Mouse (Mus musculus): ENCODE data around the gene Npnt. TPM values are rescaled to one million over a fixed set of nuclear protein-coding genes. Genes with fewer than 3 reads are reported as not detected.

Npnt gene
- polyA plus RNA-seq, 1 experiment, result 5.0 TPM

- Histone ChIP-seq H3K4me1 (ENCODE audit: control insufficient read depth, insufficient read depth, insufficient read length, low read length) (no peaks in the 10 kb centered on the region), H3K4me3 (ENCODE audit: insufficient read depth, low read depth, low read length) (no peak overlapping the region), H3K27ac (replicated peaks; ENCODE audit: low read depth, low read length) (no peak overlapping the region)
Measured at GRCm38 (mm10) chr3:132886419-132887050, 63.6 kb downstream of the Npnt start.

- Histone ChIP-seq H3K4me1 (ENCODE audit: control insufficient read depth, insufficient read depth, insufficient read length, low read length) (no peaks in the 10 kb centered on the region), H3K27ac (replicated peaks; ENCODE audit: low read depth, low read length) (no peak overlapping the region), H3K4me3 (ENCODE audit: insufficient read depth, low read depth, low read length) (no peak overlapping the region)
Measured at GRCm38 (mm10) chr3:132884459-132884858, 65.6 kb downstream of the Npnt start.

- no peak overlapping the region for H3K27ac ChIP-seq (replicated peaks; ENCODE audit: low read depth, low read length)
- H3K4me1 ChIP-seq (ENCODE audit: control insufficient read depth, insufficient read depth, insufficient read length, low read length), result no peaks in the 10 kb centered on the region
- no peak overlapping the region for H3K4me3 ChIP-seq (ENCODE audit: insufficient read depth, low read depth, low read length)
Measured at GRCm38 (mm10) chr3:132883256-132883655, 66.8 kb downstream of the Npnt start.

- Histone ChIP-seq H3K4me1 (ENCODE audit: control insufficient read depth, insufficient read depth, insufficient read length, low read length) (no peaks in the 10 kb centered on the region), H3K27ac (replicated peaks; ENCODE audit: low read depth, low read length) (no peak overlapping the region), H3K4me3 (ENCODE audit: insufficient read depth, low read depth, low read length) (no peak overlapping the region)
Measured at GRCm38 (mm10) chr3:132880826-132881225, 69.3 kb downstream of the Npnt start.

- H3K27ac ChIP-seq (replicated peaks; ENCODE audit: low read depth, low read length), result no peak overlapping the region
- H3K4me3 ChIP-seq (ENCODE audit: insufficient read depth, low read depth, low read length), result no peak overlapping the region
- no peaks in the 10 kb centered on the region for H3K4me1 ChIP-seq (ENCODE audit: control insufficient read depth, insufficient read depth, insufficient read length, low read length)
Measured at GRCm38 (mm10) chr3:132880361-132880760, 69.7 kb downstream of the Npnt start.

GRCm38 (mm10) chr3:132876933-132877676, 73.0 kb downstream of the Npnt start:
- Histone ChIP-seq H3K4me1 (ENCODE audit: control insufficient read depth, insufficient read depth, insufficient read length, low read length) (peaks cover 5% of the 10 kb centered on the region; the same call in 1 of the 2 replicates), H3K27ac (replicated peaks; ENCODE audit: low read depth, low read length) (no peak overlapping the region), H3K4me3 (ENCODE audit: insufficient read depth, low read depth, low read length) (no peak overlapping the region)

- no peak overlapping the region for H3K4me3 ChIP-seq (ENCODE audit: insufficient read depth, low read depth, low read length)
- H3K4me1 ChIP-seq (ENCODE audit: control insufficient read depth, insufficient read depth, insufficient read length, low read length), result peaks cover 13% of the 10 kb centered on the region
- no peak overlapping the region for H3K27ac ChIP-seq (replicated peaks; ENCODE audit: low read depth, low read length)
Measured at GRCm38 (mm10) chr3:132876011-132876708, 73.9 kb downstream of the Npnt start.

GRCm38 (mm10) chr3:132873251-132873650, 76.8 kb downstream of the Npnt start:
- Histone ChIP-seq H3K27ac (replicated peaks; ENCODE audit: low read depth, low read length) (no peak overlapping the region), H3K4me3 (ENCODE audit: insufficient read depth, low read depth, low read length) (no peak overlapping the region), H3K4me1 (ENCODE audit: control insufficient read depth, insufficient read depth, insufficient read length, low read length) (peaks cover 20% of the 10 kb centered on the region)

- H3K27ac ChIP-seq (replicated peaks; ENCODE audit: low read depth, low read length), result peak overlapping the region; percentile 45; the same call in 1 of the 2 replicates
- no peak overlapping the region for H3K4me3 ChIP-seq (ENCODE audit: insufficient read depth, low read depth, low read length)
- peaks cover 20% of the 10 kb centered on the region for H3K4me1 ChIP-seq (ENCODE audit: control insufficient read depth, insufficient read depth, insufficient read length, low read length)
Measured at GRCm38 (mm10) chr3:132871318-132871904, 78.7 kb downstream of the Npnt start.

- H3K4me3 ChIP-seq (ENCODE audit: insufficient read depth, low read depth, low read length), result no peak overlapping the region
- no peak overlapping the region for H3K27ac ChIP-seq (replicated peaks; ENCODE audit: low read depth, low read length)
- H3K4me1 ChIP-seq (ENCODE audit: control insufficient read depth, insufficient read depth, insufficient read length, low read length), result peaks cover 20% of the 10 kb centered on the region
Measured at GRCm38 (mm10) chr3:132870079-132870478, 80.0 kb downstream of the Npnt start.

- Histone ChIP-seq H3K4me1 (ENCODE audit: control insufficient read depth, insufficient read depth, insufficient read length, low read length) (peaks cover 17% of the 10 kb centered on the region), H3K27ac (replicated peaks; ENCODE audit: low read depth, low read length) (no peak overlapping the region), H3K4me3 (ENCODE audit: insufficient read depth, low read depth, low read length) (no peak overlapping the region)
Measured at GRCm38 (mm10) chr3:132868838-132869237, 81.3 kb downstream of the Npnt start.

GRCm38 (mm10) chr3:132866984-132867383, 83.1 kb downstream of the Npnt start:
- peaks cover 15% of the 10 kb centered on the region for H3K4me1 ChIP-seq (ENCODE audit: control insufficient read depth, insufficient read depth, insufficient read length, low read length)
- no peak overlapping the region for H3K27ac ChIP-seq (replicated peaks; ENCODE audit: low read depth, low read length)
- H3K4me3 ChIP-seq (ENCODE audit: insufficient read depth, low read depth, low read length), result no peak overlapping the region

GRCm38 (mm10) chr3:132865596-132865995, 84.5 kb downstream of the Npnt start:
- 0 out of 2 replicates have a peak, but pooled peaks cover 3% of the 10 kb centered on the region for H3K4me1 ChIP-seq (ENCODE audit: control insufficient read depth, insufficient read depth, insufficient read length, low read length)
- no peak overlapping the region for H3K4me3 ChIP-seq (ENCODE audit: insufficient read depth, low read depth, low read length)
- H3K27ac ChIP-seq (replicated peaks; ENCODE audit: low read depth, low read length), result no peak overlapping the region

GRCm38 (mm10) chr3:132864986-132865385, 85.1 kb downstream of the Npnt start:
- Histone ChIP-seq H3K27ac (replicated peaks; ENCODE audit: low read depth, low read length) (no peak overlapping the region), H3K4me1 (ENCODE audit: control insufficient read depth, insufficient read depth, insufficient read length, low read length) (no peaks in the 10 kb centered on the region), H3K4me3 (ENCODE audit: insufficient read depth, low read depth, low read length) (no peak overlapping the region)

GRCm38 (mm10) chr3:132864329-132864919, 85.7 kb downstream of the Npnt start:
- H3K4me1 ChIP-seq (ENCODE audit: control insufficient read depth, insufficient read depth, insufficient read length, low read length), result no peaks in the 10 kb centered on the region
- no peak overlapping the region for H3K4me3 ChIP-seq (ENCODE audit: insufficient read depth, low read depth, low read length)
- H3K27ac ChIP-seq (replicated peaks; ENCODE audit: low read depth, low read length), result no peak overlapping the region

All from brown adipose tissue, adult 24 weeks (tissue).